Mouse (Mus musculus): ENCODE results near the gene Acta1. TPM values are rescaled to one million over a fixed set of nuclear protein-coding genes. Genes with fewer than 3 reads are reported as not detected.

Acta1 gene
- total RNA-seq (2021), result 1 to 10 TPM; 5.2 to 7.0 TPM
- long read RNA-seq, partial matches to known transcripts, result 6 of 6 reads
- long read RNA-seq, other reads (novel, unspliced or antisense), result 0 of 6 reads

- DNase-seq (ENCODE audit: low spot score in 2 of 2), result no peak
Observed at GRCm38 (mm10) chr8:123894502-123895097, at the start of gene Acta1. Gene Acta1 (minus strand): TSS chr8:123894751.

- no peak for DNase-seq (ENCODE audit: low spot score in 2 of 2)
Observed at GRCm38 (mm10) chr8:123929026-123929425, 34.5 kb upstream of the Acta1 start.

- DNase-seq (ENCODE audit: low spot score in 2 of 2), result no peak
Observed at GRCm38 (mm10) chr8:123925671-123926070, 31.1 kb upstream of the Acta1 start.

GRCm38 (mm10) chr8:123924719-123925118, 30.2 kb upstream of the Acta1 start:
- peak; percentile 64 to 89 for DNase-seq (ENCODE audit: low spot score in 2 of 2)

GRCm38 (mm10) chr8:123914635-123915034, 20.1 kb upstream of the Acta1 start:
- DNase-seq (ENCODE audit: low spot score in 2 of 2), result no peak

- peak in 1 of 2 experiments; percentile 22 for DNase-seq (ENCODE audit: low spot score in 2 of 2)
Observed at GRCm38 (mm10) chr8:123912265-123912664, 17.7 kb upstream of the Acta1 start.

- DNase-seq (ENCODE audit: low spot score in 2 of 2), result no peak
Observed at GRCm38 (mm10) chr8:123907604-123908003, 13.1 kb upstream of the Acta1 start.

GRCm38 (mm10) chr8:123902653-123903052, 8.1 kb upstream of the Acta1 start:
- no peak for DNase-seq (ENCODE audit: low spot score in 2 of 2)

- DNase-seq (ENCODE audit: low spot score in 2 of 2), result no peak
Observed at GRCm38 (mm10) chr8:123899366-123899765, 4.8 kb upstream of the Acta1 start.

GRCm38 (mm10) chr8:123898576-123898975, 4.0 kb upstream of the Acta1 start:
- DNase-seq (ENCODE audit: low spot score in 2 of 2), result no peak

GRCm38 (mm10) chr8:123896774-123897173, 2.2 kb upstream of the Acta1 start:
- no peak for DNase-seq (ENCODE audit: low spot score in 2 of 2)

- DNase-seq (ENCODE audit: low spot score in 2 of 2), result no peak
Observed at GRCm38 (mm10) chr8:123896366-123896761, 1.8 kb upstream of the Acta1 start.

- DNase-seq (ENCODE audit: low spot score in 2 of 2), result no peak
Observed at GRCm38 (mm10) chr8:123895680-123896365, 1.3 kb upstream of the Acta1 start.

GRCm38 (mm10) chr8:123895230-123895629, 679 bp upstream of the Acta1 start:
- no peak for DNase-seq (ENCODE audit: low spot score in 2 of 2)

GRCm38 (mm10) chr8:123893413-123893812, 1.1 kb downstream of the Acta1 start:
- DNase-seq (ENCODE audit: low spot score in 2 of 2), result peak in 1 of 2 experiments; percentile 6

GRCm38 (mm10) chr8:123892586-123893155, 1.9 kb downstream of the Acta1 start:
- peak in 1 of 2 experiments; percentile 29 for DNase-seq (ENCODE audit: low spot score in 2 of 2)

- peak; percentile 76 to 86 for DNase-seq (ENCODE audit: low spot score in 2 of 2)
Observed at GRCm38 (mm10) chr8:123891883-123892585, 2.5 kb downstream of the Acta1 start.

- peak in 1 of 2 experiments; percentile 22 for DNase-seq (ENCODE audit: low spot score in 2 of 2)
Observed at GRCm38 (mm10) chr8:123891271-123891670, 3.3 kb downstream of the Acta1 start.

- DNase-seq (ENCODE audit: low spot score in 2 of 2), result no peak
Observed at GRCm38 (mm10) chr8:123889797-123890196, 4.8 kb downstream of the Acta1 start.

- no peak for DNase-seq (ENCODE audit: low spot score in 2 of 2)
Observed at GRCm38 (mm10) chr8:123887956-123888355, 6.6 kb downstream of the Acta1 start.

- DNase-seq (ENCODE audit: low spot score in 2 of 2), result no peak
Observed at GRCm38 (mm10) chr8:123887163-123887562, 7.4 kb downstream of the Acta1 start.
